Mouse (Mus musculus) CD4-positive helper T cell, adult 2 months (primary cell): ENCODE results near the gene Zfp143.
A peak's percentile ranks its signal among the peaks of the same experiment; 100 is the strongest.
"Not testable (repeated sequence)": the region's sequence is repeated elsewhere in the genome, so short reads cannot be mapped to it uniquely, and the experiment has no call there.

ENCODE experiments used
- DNase-seq: peaks from one replicate; pipeline ENCODE4 v3.0.0-alpha.2; 2012; ENCODE audit warnings: low read depth, missing footprints, low spot score

The Zfp143 gene

GRCm38 (mm10) chr7:110096332-110096731, 35.3 kb downstream of the Zfp143 start:
- DNase-seq: no peak

- DNase-seq: no peak
These were observed 36.2 kb downstream of the Zfp143 start for GRCm38 (mm10) chr7:110097106-110097793.

GRCm38 (mm10) chr7:110100854-110101253, 39.8 kb downstream of the Zfp143 start:
- no peak for DNase-seq

DNA sequence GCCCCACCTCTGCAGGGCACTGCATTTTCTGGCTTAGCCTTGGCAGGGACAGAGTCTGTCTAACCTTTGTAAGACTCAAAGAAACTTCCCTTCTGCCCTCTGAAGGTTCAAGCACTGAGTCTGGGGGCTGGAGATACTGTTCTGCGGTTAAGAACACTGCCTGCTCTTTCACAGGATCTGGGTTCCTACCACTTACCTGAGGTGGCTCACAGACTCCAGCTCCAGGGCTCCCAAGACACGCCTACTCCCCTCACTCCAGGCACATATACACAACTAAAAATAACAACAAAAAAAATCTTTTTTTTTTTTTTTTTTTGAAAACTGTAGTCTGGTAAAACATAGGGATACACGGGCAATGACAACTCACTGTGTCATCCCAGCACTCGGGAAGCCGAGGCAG, 40.2 kb downstream of the Zfp143 start:
- DNase-seq: no peak

DNA sequence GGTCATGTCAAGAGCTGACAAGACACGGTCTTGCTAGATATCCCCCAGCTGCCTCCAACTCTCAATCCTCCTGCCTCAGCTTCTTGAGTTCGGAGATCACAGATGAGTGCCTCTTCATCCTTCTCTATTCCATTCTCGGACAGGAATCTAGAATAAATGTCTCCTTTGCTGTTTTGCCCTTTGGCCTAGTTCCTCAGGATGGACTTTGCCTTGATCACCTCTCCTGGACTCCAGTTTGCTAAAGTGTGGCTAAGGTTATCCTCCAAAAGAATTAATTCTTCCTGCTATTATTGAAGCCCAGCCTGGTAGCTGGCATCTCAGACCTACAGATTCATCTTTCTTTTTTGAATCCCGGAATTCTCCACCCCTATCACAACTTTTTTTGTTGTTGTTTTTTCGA, 44.0 kb downstream of the Zfp143 start:
- no peak for DNase-seq

- DNase-seq: no peak
These were observed 45.6 kb downstream of the Zfp143 start for GRCm38 (mm10) chr7:110106633-110107032.

- DNase-seq: not testable (repeated sequence)
These were observed 47.5 kb downstream of the Zfp143 start for GRCm38 (mm10) chr7:110108524-110108923.

GRCm38 (mm10) chr7:110108967-110109610, 48.1 kb downstream of the Zfp143 start:
- DNase-seq: peak; percentile 77

GRCm38 (mm10) chr7:110110061-110110656, 49.1 kb downstream of the Zfp143 start:
- DNase-seq: no peak

- DNase-seq: no peak
These were observed 53.7 kb downstream of the Zfp143 start for GRCm38 (mm10) chr7:110114699-110115098.

DNA sequence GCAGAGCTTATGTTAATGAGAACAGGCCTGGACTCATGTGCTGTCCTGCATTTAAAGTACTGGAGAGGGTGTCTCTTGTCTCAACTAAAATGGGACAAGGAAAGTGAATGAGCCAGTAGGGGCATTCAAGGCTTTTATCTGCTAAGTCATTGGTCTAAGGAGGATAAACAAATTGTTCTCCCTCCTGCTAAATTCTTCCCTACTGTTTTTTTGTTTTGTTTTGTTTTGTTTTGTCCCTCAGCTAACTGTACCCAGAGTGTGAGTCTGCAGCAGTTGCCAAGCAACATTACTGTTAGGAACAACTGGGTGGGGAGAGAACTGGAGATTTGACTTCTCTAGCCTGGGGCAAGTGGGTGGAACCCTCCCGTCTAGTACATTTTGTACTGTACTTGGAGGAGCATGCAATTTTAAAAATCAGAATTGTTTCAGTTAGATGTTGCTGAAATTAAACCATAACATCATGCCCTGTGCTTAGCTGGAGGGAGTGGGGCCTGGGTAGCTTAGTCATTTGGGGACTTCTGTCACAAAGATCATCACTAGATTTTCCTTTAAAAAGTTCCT, 55.8 kb downstream of the Zfp143 start:
- DNase-seq: no peak

- DNase-seq: no peak
These were observed 57.4 kb downstream of the Zfp143 start for GRCm38 (mm10) chr7:110118448-110118847.

- DNase-seq: peak; percentile 36
These were observed 59.3 kb downstream of the Zfp143 start for GRCm38 (mm10) chr7:110120157-110120784.

GRCm38 (mm10) chr7:110121162-110121515, 60.1 kb downstream of the Zfp143 start:
- no peak for DNase-seq

DNA sequence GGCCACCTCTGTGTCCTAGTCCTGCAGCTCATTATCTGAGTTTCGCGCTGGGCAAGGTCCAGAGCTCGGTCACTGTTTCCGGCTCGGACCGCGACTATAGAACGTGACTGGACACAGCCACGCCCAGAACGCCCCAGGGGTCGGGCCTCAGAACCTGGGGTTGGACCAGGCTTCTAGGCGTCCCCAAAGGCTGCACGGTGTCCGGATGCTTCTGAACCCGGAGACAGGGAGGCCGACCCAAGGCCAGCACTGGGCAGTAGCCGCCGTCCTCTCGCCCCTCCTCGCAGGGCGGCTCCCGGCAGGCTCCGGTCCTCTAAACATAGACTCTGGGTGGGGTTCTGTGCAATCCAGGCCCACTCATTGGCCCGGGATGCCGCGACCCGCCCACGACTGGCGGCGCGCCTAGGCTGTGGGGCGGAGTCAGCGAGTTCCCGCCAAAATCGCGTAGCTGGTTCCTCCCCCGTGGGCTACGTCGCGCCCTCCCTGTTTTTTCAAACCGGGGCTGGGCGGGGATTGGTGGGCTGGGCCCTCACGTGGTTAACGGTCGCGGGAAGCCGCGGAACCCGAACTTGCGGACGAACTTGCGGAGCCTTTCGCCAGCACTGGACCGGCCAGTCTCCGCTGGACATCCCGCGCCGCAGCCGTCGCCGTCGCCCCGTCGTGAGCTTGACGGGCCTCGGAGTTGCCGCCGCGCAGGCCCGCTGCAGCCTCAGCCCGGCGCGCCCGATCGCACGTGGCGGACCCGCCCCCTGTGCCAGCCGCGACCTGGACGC, 60.7 kb downstream of the Zfp143 start, which contains the start of gene Wee1:
TSS of gene Wee1 (plus strand) at position 531 of the 773 bp plus-strand sequence.
- peak; percentile 98 for DNase-seq

DNA sequence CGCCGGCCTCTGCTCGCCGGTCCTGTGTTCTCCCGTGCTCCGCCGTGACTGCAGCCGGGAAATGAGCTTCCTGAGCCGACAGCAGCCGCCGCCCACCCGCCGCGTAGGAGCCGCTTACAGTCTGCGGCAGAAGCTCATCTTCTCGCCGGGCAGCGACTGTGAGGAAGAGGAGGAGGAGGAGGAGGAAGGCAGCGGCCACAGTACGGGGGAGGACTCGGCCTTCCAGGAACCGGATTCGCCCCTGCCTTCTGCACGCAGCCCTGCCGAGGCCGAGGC, 61.2 kb downstream of the Zfp143 start:
- no peak for DNase-seq

DNA sequence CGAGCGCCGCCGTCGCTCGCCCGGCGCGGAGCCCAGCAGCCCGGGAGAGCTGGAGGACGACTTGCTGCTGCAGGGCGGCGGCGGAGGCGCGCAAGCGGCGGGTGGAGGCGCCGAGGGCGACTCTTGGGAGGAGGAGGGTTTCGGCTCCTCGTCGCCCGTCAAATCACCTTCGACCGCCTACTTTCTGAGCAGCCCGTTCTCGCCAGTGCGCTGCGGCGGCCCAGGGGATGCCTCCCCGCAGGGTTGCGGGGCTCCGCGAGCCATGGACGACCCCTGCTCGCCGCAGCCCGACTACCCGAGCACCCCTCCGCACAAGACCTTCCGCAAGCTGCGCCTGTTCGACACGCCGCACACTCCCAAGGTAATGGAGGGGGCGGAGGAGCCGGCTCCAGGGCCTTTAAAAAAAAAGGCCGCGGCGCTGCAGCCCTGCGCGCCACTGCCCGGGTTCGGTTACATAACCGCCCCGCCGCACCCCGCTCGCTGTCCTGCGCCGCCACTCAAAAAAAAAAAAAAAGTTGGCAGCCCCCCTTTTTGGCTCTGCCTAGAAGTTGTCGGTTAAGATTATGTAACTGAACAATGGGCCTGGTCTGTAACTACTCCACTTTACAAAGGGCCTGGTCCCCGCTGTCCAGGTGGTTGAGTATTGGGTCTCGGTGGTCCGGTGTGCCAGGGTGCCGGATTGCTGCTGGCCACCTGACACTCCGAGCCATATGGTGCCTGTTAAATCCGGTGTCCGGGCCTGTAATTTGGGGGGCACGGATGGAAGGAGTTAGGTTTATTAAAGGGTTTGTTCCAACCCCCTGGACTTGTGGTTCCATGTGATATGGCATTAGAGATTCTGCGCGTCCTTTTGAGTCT, 61.8 kb downstream of the Zfp143 start:
- peak; percentile 84 for DNase-seq

GRCm38 (mm10) chr7:110123844-110124555, 63.0 kb downstream of the Zfp143 start:
- peak; percentile 42 for DNase-seq

DNA sequence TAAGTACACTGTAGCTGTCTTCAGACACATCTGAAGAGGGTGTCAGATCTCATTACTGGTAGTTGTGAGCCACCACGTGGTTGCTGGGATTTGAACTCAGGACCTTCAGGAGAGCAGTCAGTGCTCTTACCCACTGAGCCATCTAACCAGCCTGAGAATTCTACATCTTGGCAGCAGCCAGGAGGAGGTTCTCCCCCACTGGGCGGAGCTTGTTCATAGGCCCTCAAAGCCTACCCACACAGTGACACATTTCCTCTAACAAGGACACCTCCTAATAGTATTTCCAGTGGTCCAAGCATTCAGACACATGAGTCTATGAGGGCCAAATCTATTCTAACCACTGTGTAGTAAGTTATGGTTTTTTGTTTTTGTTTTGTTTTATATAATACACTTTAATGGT, 67.5 kb downstream of the Zfp143 start:
- no peak for DNase-seq

DNA sequence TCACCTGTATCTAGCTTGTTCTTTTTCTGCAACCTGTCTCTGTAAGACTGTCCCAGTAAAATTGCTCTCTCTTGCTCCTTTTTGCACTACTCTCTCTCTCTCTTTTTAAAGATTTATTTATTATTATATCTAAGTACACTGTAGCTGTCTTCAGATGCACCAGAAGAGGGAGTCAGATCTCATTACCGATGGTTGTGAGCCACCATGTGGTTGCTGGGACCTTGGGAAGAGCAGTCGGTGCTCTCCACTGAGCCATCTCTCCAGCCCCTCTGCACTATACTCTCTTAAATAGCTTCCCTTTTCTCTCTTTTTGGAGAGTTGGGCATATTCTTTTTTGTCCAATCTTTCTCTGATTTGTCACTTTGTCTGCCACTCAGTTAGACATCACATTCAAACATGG, 71.3 kb downstream of the Zfp143 start:
- not testable (repeated sequence) for DNase-seq
